Mouse (Mus musculus) kidney, postnatal 25 days (tissue): ENCODE measurements at regions not wholly inside any gene's neighbourhood (a gene's known extent, or its start where the extent isn't known, plus 50 kb on each side); places are given as distances from the start of the nearest gene placed in this dataset.

Experiments
- DNase-seq, 2 experiments: peaks; one replicate each; pipeline ENCODE4 v3.0.0; 2021; ENCODE audit warnings: mixed read lengths in 2 of 2

- DNase-seq, result no peak
These were observed 101.8 kb downstream of the Kctd12 start for GRCm38 (mm10) chr14:102880658-102881083.

GRCm38 (mm10) chr14:102878572-102878971 lies 103.9 kb downstream of the Kctd12 start:
- no peak for DNase-seq

- DNase-seq, result no peak
These were observed 114.3 kb downstream of the Kctd12 start for GRCm38 (mm10) chr14:102868160-102868559.

GRCm38 (mm10) chr14:102867697-102868096 lies 114.7 kb downstream of the Kctd12 start:
- no peak for DNase-seq

- no peak for DNase-seq
These were observed 115.9 kb downstream of the Kctd12 start for GRCm38 (mm10) chr14:102866511-102866910.

GRCm38 (mm10) chr14:102861694-102862093 lies 120.7 kb downstream of the Kctd12 start:
- DNase-seq, result no peak

- DNase-seq, result no peak
These were observed 123.0 kb downstream of the Kctd12 start for GRCm38 (mm10) chr14:102859361-102859871.

- DNase-seq, result peak; percentile 25 to 42
These were observed 127.1 kb downstream of the Kctd12 start for GRCm38 (mm10) chr14:102855264-102855840.

- peak in 1 of 2 experiments; percentile 32 for DNase-seq
These were observed 138.7 kb downstream of the Kctd12 start for GRCm38 (mm10) chr14:102843700-102844099.

GRCm38 (mm10) chr14:102837602-102838001 lies 144.8 kb downstream of the Kctd12 start:
- no peak for DNase-seq

GRCm38 (mm10) chr14:102835118-102835769 lies 147.2 kb downstream of the Kctd12 start:
- no peak for DNase-seq

- no peak for DNase-seq
These were observed 154.0 kb downstream of the Kctd12 start for GRCm38 (mm10) chr14:102828442-102828841.

GRCm38 (mm10) chr14:102827756-102828384 lies 154.6 kb downstream of the Kctd12 start:
- DNase-seq, result no peak

- no peak for DNase-seq
These were observed 156.9 kb downstream of the Kctd12 start for GRCm38 (mm10) chr14:102825525-102825924.

GRCm38 (mm10) chr14:102820663-102821062 lies 161.8 kb downstream of the Kctd12 start:
- no peak for DNase-seq

GRCm38 (mm10) chr14:102811678-102812081 lies 170.8 kb downstream of the Kctd12 start:
- DNase-seq, result no peak

- no peak for DNase-seq
These were observed 171.4 kb downstream of the Kctd12 start for GRCm38 (mm10) chr14:102811022-102811421.

- DNase-seq, result peak; percentile 60 to 81
These were observed 172.1 kb downstream of the Kctd12 start for GRCm38 (mm10) chr14:102810121-102810921.

GRCm38 (mm10) chr14:102805936-102806923 lies 176.2 kb downstream of the Kctd12 start:
- peak; percentile 60 to 74 for DNase-seq

GRCm38 (mm10) chr14:102795676-102796075 lies 186.8 kb downstream of the Kctd12 start:
- DNase-seq, result no peak

- DNase-seq, result peak; percentile 36 to 38
These were observed 187.5 kb downstream of the Kctd12 start for GRCm38 (mm10) chr14:102794898-102795297.

GRCm38 (mm10) chr14:102793753-102794152 lies 188.7 kb downstream of the Kctd12 start:
- no peak for DNase-seq
